Mouse (Mus musculus): ENCODE results near the gene Dzip1l.
A peak's percentile ranks its signal among the peaks of the same experiment; 100 is the strongest.

Dzip1l gene

GRCm38 (mm10) chr9:99661606-99662166 lies 32.4 kb downstream of the Dzip1l start:
- no peak for DNase-seq

GRCm38 (mm10) chr9:99662406-99662805 lies 33.1 kb downstream of the Dzip1l start:
- DNase-seq = peak; percentile 58 to 70

GRCm38 (mm10) chr9:99662887-99663286 lies 33.6 kb downstream of the Dzip1l start:
- peak in 1 of 2 experiments; percentile 5 for DNase-seq

GRCm38 (mm10) chr9:99667596-99667995 lies 38.3 kb downstream of the Dzip1l start:
- no peak for DNase-seq

- no peak for DNase-seq
Measured at GRCm38 (mm10) chr9:99671603-99672002, 42.3 kb downstream of the Dzip1l start.

GRCm38 (mm10) chr9:99675714-99676113 lies 46.4 kb downstream of the Dzip1l start:
- no peak for DNase-seq

- no peak for DNase-seq
Measured at GRCm38 (mm10) chr9:99681980-99682570, 52.8 kb downstream of the Dzip1l start.

- DNase-seq = no peak
Measured at GRCm38 (mm10) chr9:99685061-99685521, 55.8 kb downstream of the Dzip1l start.

- DNase-seq = no peak
Measured at GRCm38 (mm10) chr9:99685536-99686231, 56.4 kb downstream of the Dzip1l start.

- DNase-seq = no peak
Measured at GRCm38 (mm10) chr9:99689796-99690195, 60.5 kb downstream of the Dzip1l start.

GRCm38 (mm10) chr9:99690386-99690785 lies 61.1 kb downstream of the Dzip1l start:
- no peak for DNase-seq

- DNase-seq = no peak
Measured at GRCm38 (mm10) chr9:99694961-99695360, 65.7 kb downstream of the Dzip1l start.

- DNase-seq = no peak
Measured at GRCm38 (mm10) chr9:99699752-99700389, 70.6 kb downstream of the Dzip1l start.

GRCm38 (mm10) chr9:99701187-99701586 lies 71.9 kb downstream of the Dzip1l start:
- DNase-seq = no peak

GRCm38 (mm10) chr9:99702215-99702614 lies 72.9 kb downstream of the Dzip1l start:
- DNase-seq = no peak

- no peak for DNase-seq
Measured at GRCm38 (mm10) chr9:99703711-99704110, 74.4 kb downstream of the Dzip1l start.

GRCm38 (mm10) chr9:99706264-99706663 lies 77.0 kb downstream of the Dzip1l start:
- no peak for DNase-seq

- DNase-seq = no peak
Measured at GRCm38 (mm10) chr9:99707425-99708126, 78.3 kb downstream of the Dzip1l start.

- no peak for DNase-seq
Measured at GRCm38 (mm10) chr9:99709588-99710248, 80.4 kb downstream of the Dzip1l start.

- DNase-seq = no peak
Measured at GRCm38 (mm10) chr9:99710297-99710696, 81.0 kb downstream of the Dzip1l start.

- no peak for DNase-seq
Measured at GRCm38 (mm10) chr9:99717134-99717533, 87.8 kb downstream of the Dzip1l start, which contains the start of gene Cldn18. Cldn18 (minus strand) TSS chr9:99717267.

All from cerebellum, adult 18-20 months (tissue).